Mouse (Mus musculus) myocyte (in vitro differentiated cells): ENCODE data around the gene Lamtor5. TPM values are rescaled to one million over a fixed set of nuclear protein-coding genes. Genes with fewer than 3 reads are reported as not detected.

Source experiments
- H3K27me3 ChIP-seq: one replicate; pipeline ENCODE4 v1.6.1; 2011; ENCODE audit not compliant: control insufficient read depth, insufficient read depth, insufficient read length
- H3K36me3 ChIP-seq: one replicate; pipeline ENCODE4 v1.6.1; 2011; ENCODE audit not compliant: control insufficient read depth, insufficient read depth
- H3K4me2 ChIP-seq: one replicate; pipeline ENCODE4 v1.6.1; 2011; ENCODE audit warnings: low read depth, control low read depth
- H3K4me3 ChIP-seq: one replicate; pipeline ENCODE4 v1.5.1; 2011; ENCODE audit warnings: mild to moderate bottlenecking, control low read depth, moderate library complexity
- H3K79me2 ChIP-seq: one replicate; pipeline ENCODE4 v1.6.1; 2011; ENCODE audit not compliant: control insufficient read depth, insufficient read depth
- H3ac ChIP-seq: one replicate; pipeline ENCODE4 v1.6.1; 2011; ENCODE audit not compliant: control insufficient read depth, insufficient read length
- E2F4 ChIP-seq: IDR thresholded peaks from one replicate; pipeline ENCODE4 v1.6.1; 2011; ENCODE audit warnings: mild to moderate bottlenecking, control low read depth, moderate library complexity; ENCODE audit not compliant: insufficient read depth
- MAX ChIP-seq: IDR thresholded peaks from one replicate; pipeline ENCODE4 v1.6.1; 2011; ENCODE audit warnings: low read depth, mild to moderate bottlenecking, control low read depth
- MYOD1 ChIP-seq, 3 experiments: IDR thresholded peaks; one replicate each; pipeline ENCODE4 v1.6.1; 2011; ENCODE audit warnings: control low read depth in 2 of 3, low read depth in 2 of 3, mild to moderate bottlenecking in 2 of 3, moderate library complexity in 1 of 3; ENCODE audit not compliant: insufficient read length in 2 of 3, control insufficient read depth in 1 of 3
- MYOG ChIP-seq, 3 experiments: IDR thresholded peaks; one replicate each; pipeline ENCODE4 v1.6.1; 2011; ENCODE audit warnings: control low read depth in 2 of 3, low read depth in 2 of 3, mild to moderate bottlenecking in 2 of 3; ENCODE audit not compliant: insufficient read length in 2 of 3, control insufficient read depth in 1 of 3, insufficient read depth in 1 of 3
- POLR2A ChIP-seq: IDR thresholded peaks from one replicate; pipeline ENCODE4 v1.6.1; 2011; ENCODE audit warnings: low read depth, mild to moderate bottlenecking, control low read depth, moderate library complexity; ENCODE audit not compliant: insufficient read length
- REST ChIP-seq: IDR thresholded peaks from one replicate; pipeline ENCODE4 v1.6.1; 2011; ENCODE audit warnings: mild to moderate bottlenecking, control low read depth, moderate library complexity; ENCODE audit not compliant: insufficient read depth, insufficient read length
- USF1 ChIP-seq: IDR thresholded peaks from one replicate; pipeline ENCODE4 v1.6.1; 2011; ENCODE audit warnings: low read depth, mild to moderate bottlenecking, control low read depth, moderate library complexity
- polyA plus RNA-seq: library from polyadenylated mRNA; unstranded; fragments of >200 nt; fragmentation: generic; extraction: Trizol; gene quantifications from one replicate; pipeline ENCODE4 v1.2.1, GENCODE M21; 2012; ENCODE audit warnings: missing spikeins

Lamtor5 gene
- polyA plus RNA-seq, 1 experiment: 156 TPM

- TF ChIP-seq POLR2A (peak; percentile 79), MYOG (IDR thresholded peaks at IDR 0.05; ENCODE audit: control insufficient read depth in 1 of 3, insufficient read depth in 1 of 3, insufficient read length in 2 of 3, low read depth in 2 of 3) (no peak), MAX (no peak), REST (peak; percentile 13), E2F4 (peak; percentile 55), MYOD1 (IDR thresholded peaks at IDR 0.05; ENCODE audit: control insufficient read depth in 1 of 3, insufficient read length in 2 of 3, low read depth in 2 of 3) (no peak), USF1 (peak; percentile 98)
- H3K36me3 ChIP-seq: peaks cover 21% of the 10 kb centered on the region
- peak overlapping the region; percentile 91 for H3ac ChIP-seq
- peak overlapping the region; percentile 92 for H3K4me2 ChIP-seq
- peaks cover 47% of the 10 kb centered on the region for H3K79me2 ChIP-seq
- H3K27me3 ChIP-seq: no peaks in the 10 kb centered on the region
- H3K4me3 ChIP-seq: peak overlapping the region; percentile 87
Observed at GRCm38 (mm10) chr3:107332960-107333380, 54.3 kb downstream of the Lamtor5 start.

Other genes starting within 250 kb of the Lamtor5 start
- 0.07 TPM for gene Kcna3, start 242.7 kb upstream of the Lamtor5 start, polyA plus RNA-seq
- gene Kcna2, start 177.7 kb upstream of the Lamtor5 start, polyA plus RNA-seq: not detected
- gene Kcna10, start 95.8 kb upstream of the Lamtor5 start, polyA plus RNA-seq: not detected
- gene Cym, start 57.1 kb upstream of the Lamtor5 start, polyA plus RNA-seq: 0.05 TPM
- not detected for gene A630076J17Rik, start 48.2 kb upstream of the Lamtor5 start, polyA plus RNA-seq
- 0.05 TPM for gene Prok1, start 39.2 kb upstream of the Lamtor5 start, polyA plus RNA-seq
- 0.14 TPM for gene Slc16a4, start 12.4 kb downstream of the Lamtor5 start, polyA plus RNA-seq
- 4.3 TPM for gene Rbm15, start 54.8 kb downstream of the Lamtor5 start, polyA plus RNA-seq
- gene Kcnc4, start 180.7 kb downstream of the Lamtor5 start, polyA plus RNA-seq: not detected
- 1.9 TPM for gene Slc6a17, start 239.2 kb downstream of the Lamtor5 start, polyA plus RNA-seq